Mouse (Mus musculus): ENCODE measurements around the gene Rabl3. TPM values are rescaled to one million over a fixed set of nuclear protein-coding genes. Genes with fewer than 3 reads are reported as not detected.

The Rabl3 gene
- polyA plus RNA-seq, 1 experiment from 2014 or later, result 26.3 TPM

GRCm38 (mm10) chr16:37562961-37563360 is 23.3 kb downstream of the Rabl3 start:
- H3K4me3 ChIP-seq (replicated peaks; ENCODE audit: low read depth, low read length), result no peak overlapping the region

GRCm38 (mm10) chr16:37565117-37565516 is 25.4 kb downstream of the Rabl3 start:
- Histone ChIP-seq H3K9me3 (ENCODE audit: control insufficient read depth, low read length) (no peaks in the 10 kb centered on the region), H3K9ac (replicated peaks; ENCODE audit: low read length) (no peak overlapping the region), H3K27ac (replicated peaks; ENCODE audit: low read depth, low read length) (no peak overlapping the region), H3K27me3 (ENCODE audit: control insufficient read depth, insufficient read depth, low read length) (no peaks in the 10 kb centered on the region), H3K4me3 (replicated peaks; ENCODE audit: low read depth, low read length) (no peak overlapping the region), H3K4me1 (ENCODE audit: control insufficient read depth, insufficient read depth, low read length) (peaks cover 10% of the 10 kb centered on the region; the same call in 1 of the 2 replicates), H3K36me3 (ENCODE audit: control insufficient read depth, insufficient read depth, low read length) (no peaks in the 10 kb centered on the region), H3K4me2 (ENCODE audit: low read length) (no peak overlapping the region)
- DNase-seq, result no peak
- 78% methylated on average over 1 of the region's 1 CpGs for WGBS
- no peak for ATAC-seq (ENCODE audit: low FRiP score, low TSS enrichment)

More at GRCm38 (mm10) chr16:37562961-37563360, 23.3 kb downstream of the Rabl3 start:
- Histone ChIP-seq H3K4me1 (ENCODE audit: control insufficient read depth, insufficient read depth, low read length) (peaks cover 10% of the 10 kb centered on the region; the same call in 1 of the 2 replicates), H3K27me3 (ENCODE audit: control insufficient read depth, insufficient read depth, low read length) (no peaks in the 10 kb centered on the region), H3K36me3 (ENCODE audit: control insufficient read depth, insufficient read depth, low read length) (peaks cover 2% of the 10 kb centered on the region), H3K9me3 (ENCODE audit: control insufficient read depth, low read length) (no peaks in the 10 kb centered on the region), H3K9ac (replicated peaks; ENCODE audit: low read length) (no peak overlapping the region), H3K27ac (replicated peaks; ENCODE audit: low read depth, low read length) (no peak overlapping the region), H3K4me2 (ENCODE audit: low read length) (no peak overlapping the region)
- no peak for ATAC-seq (ENCODE audit: low FRiP score, low TSS enrichment)
- WGBS, result 71% methylated on average over 5 of the region's 5 CpGs
- DNase-seq, result no peak

GRCm38 (mm10) chr16:37566107-37566506 is 26.4 kb downstream of the Rabl3 start:
- DNase-seq (no peak), ATAC-seq (ENCODE audit: low FRiP score, low TSS enrichment) (no peak)
- Histone ChIP-seq H3K36me3 (ENCODE audit: control insufficient read depth, insufficient read depth, low read length) (no peaks in the 10 kb centered on the region), H3K9ac (replicated peaks; ENCODE audit: low read length) (no peak overlapping the region), H3K4me2 (ENCODE audit: low read length) (no peak overlapping the region), H3K4me1 (ENCODE audit: control insufficient read depth, insufficient read depth, low read length) (peaks cover 10% of the 10 kb centered on the region; the same call in 1 of the 2 replicates), H3K9me3 (ENCODE audit: control insufficient read depth, low read length) (no peaks in the 10 kb centered on the region), H3K27ac (replicated peaks; ENCODE audit: low read depth, low read length) (no peak overlapping the region), H3K4me3 (replicated peaks; ENCODE audit: low read depth, low read length) (no peak overlapping the region), H3K27me3 (ENCODE audit: control insufficient read depth, insufficient read depth, low read length) (no peaks in the 10 kb centered on the region)
- WGBS, result 41% methylated on average over 6 of the region's 6 CpGs

GRCm38 (mm10) chr16:37567113-37568050 is 27.7 kb downstream of the Rabl3 start:
- no peak overlapping the region for H3K4me2 ChIP-seq (ENCODE audit: low read length)
- no peak overlapping the region for H3K9ac ChIP-seq (replicated peaks; ENCODE audit: low read length)
- H3K4me3 ChIP-seq (replicated peaks; ENCODE audit: low read depth, low read length), result no peak overlapping the region
- no peak for DNase-seq
- ATAC-seq (ENCODE audit: low FRiP score, low TSS enrichment), result no peak
- peaks cover 10% of the 10 kb centered on the region; the same call in 1 of the 2 replicates for H3K4me1 ChIP-seq (ENCODE audit: control insufficient read depth, insufficient read depth, low read length)
- WGBS, result 64% methylated on average over 12 of the region's 12 CpGs
- no peaks in the 10 kb centered on the region for H3K9me3 ChIP-seq (ENCODE audit: control insufficient read depth, low read length)
- no peaks in the 10 kb centered on the region for H3K27me3 ChIP-seq (ENCODE audit: control insufficient read depth, insufficient read depth, low read length)
- no peak overlapping the region for H3K27ac ChIP-seq (replicated peaks; ENCODE audit: low read depth, low read length)
- no peaks in the 10 kb centered on the region for H3K36me3 ChIP-seq (ENCODE audit: control insufficient read depth, insufficient read depth, low read length)

DNA sequence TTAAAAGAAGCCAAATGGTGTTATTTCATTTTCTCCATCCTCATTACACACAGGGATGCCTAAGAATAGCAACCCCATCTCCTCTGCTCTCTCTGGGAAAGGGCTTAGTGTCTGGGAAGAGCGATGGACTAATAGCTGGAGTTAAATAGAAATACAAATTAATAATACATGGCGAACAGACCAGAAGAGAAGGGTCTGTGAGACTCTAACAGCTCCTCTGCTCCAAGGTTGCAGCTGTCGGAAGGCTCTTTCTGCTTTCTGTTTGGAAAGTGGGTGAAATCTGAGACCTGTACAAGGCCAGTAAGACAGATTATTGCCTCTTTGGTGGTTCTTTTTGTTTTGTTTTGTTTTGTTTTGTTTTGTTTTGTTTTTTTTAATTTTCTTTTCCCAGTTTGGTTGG is 31.9 kb downstream of the Rabl3 start:
- no peaks in the 10 kb centered on the region for H3K9me3 ChIP-seq (ENCODE audit: control insufficient read depth, low read length)
- peaks cover 6% of the 10 kb centered on the region; the same call in 1 of the 2 replicates for H3K4me1 ChIP-seq (ENCODE audit: control insufficient read depth, insufficient read depth, low read length)
- H3K27ac ChIP-seq (replicated peaks; ENCODE audit: low read depth, low read length), result 0 out of 2 replicates have a peak overlapping the region, but pooled peaks have one; percentile 28
- no peak for DNase-seq
- H3K4me2 ChIP-seq (ENCODE audit: low read length), result no peak overlapping the region
- H3K9ac ChIP-seq (replicated peaks; ENCODE audit: low read length), result no peak overlapping the region
- no peaks in the 10 kb centered on the region for H3K36me3 ChIP-seq (ENCODE audit: control insufficient read depth, insufficient read depth, low read length)
- no peak overlapping the region for H3K4me3 ChIP-seq (replicated peaks; ENCODE audit: low read depth, low read length)
- 59% methylated on average over 3 of the region's 3 CpGs for WGBS
- no peaks in the 10 kb centered on the region for H3K27me3 ChIP-seq (ENCODE audit: control insufficient read depth, insufficient read depth, low read length)
- no peak for ATAC-seq (ENCODE audit: low FRiP score, low TSS enrichment)

DNA sequence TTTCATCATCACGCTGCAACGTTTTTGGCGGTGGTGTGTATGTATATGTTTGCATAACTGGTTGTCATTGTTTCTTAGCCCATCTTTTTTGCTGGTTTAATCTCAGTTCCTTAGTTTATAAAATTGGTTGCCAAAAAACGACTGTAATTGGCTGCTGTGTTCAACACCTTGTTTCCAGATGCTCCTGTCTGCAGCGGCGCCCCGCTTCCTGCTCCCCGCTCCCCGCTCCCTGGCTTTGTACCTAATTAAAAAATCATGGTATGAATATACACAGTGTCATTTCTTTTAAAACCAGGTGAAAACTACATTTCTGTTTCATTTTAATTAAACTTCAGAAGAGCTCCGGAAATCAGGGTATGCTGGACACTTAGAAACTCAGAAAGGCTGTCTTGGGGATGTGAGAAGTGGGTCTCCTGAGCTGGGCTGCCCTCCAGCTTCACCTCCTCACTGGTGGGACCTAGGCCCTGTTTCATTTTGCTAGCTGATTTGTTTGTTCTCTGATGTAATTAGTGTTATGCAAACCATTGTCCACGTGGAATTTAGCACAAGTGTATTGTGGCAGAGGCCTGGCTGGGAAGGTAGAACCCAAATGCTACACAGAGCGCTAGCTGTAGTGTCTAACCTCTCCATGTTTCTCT is 32.6 kb downstream of the Rabl3 start:
- no peak for DNase-seq
- Histone ChIP-seq H3K27ac (replicated peaks; ENCODE audit: low read depth, low read length) (0 out of 2 replicates have a peak overlapping the region, but pooled peaks have one; percentile 8), H3K4me2 (ENCODE audit: low read length) (no peak overlapping the region), H3K9me3 (ENCODE audit: control insufficient read depth, low read length) (no peaks in the 10 kb centered on the region), H3K4me3 (replicated peaks; ENCODE audit: low read depth, low read length) (no peak overlapping the region), H3K9ac (replicated peaks; ENCODE audit: low read length) (no peak overlapping the region), H3K27me3 (ENCODE audit: control insufficient read depth, insufficient read depth, low read length) (no peaks in the 10 kb centered on the region), H3K36me3 (ENCODE audit: control insufficient read depth, insufficient read depth, low read length) (no peaks in the 10 kb centered on the region), H3K4me1 (ENCODE audit: control insufficient read depth, insufficient read depth, low read length) (0 out of 2 replicates have a peak, but pooled peaks cover under 1% of the 10 kb centered on the region)
- 90% methylated on average over 12 of the region's 12 CpGs for WGBS
- no peak for ATAC-seq (ENCODE audit: low FRiP score, low TSS enrichment)

DNA sequence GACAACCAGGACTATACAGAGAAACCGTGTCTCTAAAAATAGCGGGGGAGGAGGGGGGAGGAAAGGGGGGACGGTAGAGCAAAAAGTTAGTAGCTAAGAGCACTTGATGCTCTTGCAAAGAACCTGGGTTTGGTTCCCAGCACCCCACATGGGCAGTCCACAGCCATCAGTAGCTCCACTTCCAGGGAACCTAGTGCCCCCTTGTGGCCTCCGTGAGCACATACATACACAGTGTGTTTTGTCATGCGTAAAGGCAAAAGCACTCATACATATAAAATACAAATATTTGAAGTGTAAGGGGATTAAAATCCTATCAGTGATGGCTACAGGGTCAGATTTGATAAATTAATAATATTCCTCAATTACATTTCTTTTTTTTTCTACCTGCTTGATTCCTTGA is 33.4 kb downstream of the Rabl3 start:
- no peaks in the 10 kb centered on the region for H3K27me3 ChIP-seq (ENCODE audit: control insufficient read depth, insufficient read depth, low read length)
- no peaks in the 10 kb centered on the region for H3K4me1 ChIP-seq (ENCODE audit: control insufficient read depth, insufficient read depth, low read length)
- no peak for ATAC-seq (ENCODE audit: low FRiP score, low TSS enrichment)
- no peak overlapping the region for H3K27ac ChIP-seq (replicated peaks; ENCODE audit: low read depth, low read length)
- H3K9ac ChIP-seq (replicated peaks; ENCODE audit: low read length), result no peak overlapping the region
- 97% methylated on average over 5 of the region's 5 CpGs for WGBS
- no peaks in the 10 kb centered on the region for H3K9me3 ChIP-seq (ENCODE audit: control insufficient read depth, low read length)
- no peaks in the 10 kb centered on the region for H3K36me3 ChIP-seq (ENCODE audit: control insufficient read depth, insufficient read depth, low read length)
- H3K4me2 ChIP-seq (ENCODE audit: low read length), result no peak overlapping the region
- DNase-seq, result no peak
- no peak overlapping the region for H3K4me3 ChIP-seq (replicated peaks; ENCODE audit: low read depth, low read length)

GRCm38 (mm10) chr16:37575325-37575724 is 35.6 kb downstream of the Rabl3 start:
- Histone ChIP-seq H3K4me2 (ENCODE audit: low read length) (no peak overlapping the region), H3K9ac (replicated peaks; ENCODE audit: low read length) (no peak overlapping the region), H3K36me3 (ENCODE audit: control insufficient read depth, insufficient read depth, low read length) (no peaks in the 10 kb centered on the region), H3K27me3 (ENCODE audit: control insufficient read depth, insufficient read depth, low read length) (no peaks in the 10 kb centered on the region), H3K4me1 (ENCODE audit: control insufficient read depth, insufficient read depth, low read length) (no peaks in the 10 kb centered on the region), H3K4me3 (replicated peaks; ENCODE audit: low read depth, low read length) (no peak overlapping the region), H3K27ac (replicated peaks; ENCODE audit: low read depth, low read length) (no peak overlapping the region), H3K9me3 (ENCODE audit: control insufficient read depth, low read length) (no peaks in the 10 kb centered on the region)
- ATAC-seq (ENCODE audit: low FRiP score, low TSS enrichment) (no peak), DNase-seq (no peak)
- 72% methylated on average over 3 of the region's 3 CpGs for WGBS
